Mouse (Mus musculus): ENCODE data around the gene Mxd3.

- TF ChIP-seq POLR2A (IDR thresholded peaks at IDR 0.05; ENCODE audit: extremely low read depth, insufficient read depth, low read length): no peak
- TF ChIP-seq CTCF (IDR thresholded peaks at IDR 0.05; ENCODE audit: extremely low read depth, insufficient read depth, low read length): no peak
Observed at GRCm38 (mm10) chr13:55318351-55318750, 11.3 kb downstream of the Mxd3 start.

Data from cortical plate, adult 2 months (tissue).